Mouse (Mus musculus) stomach, embryonic 16.5 days (tissue): Measurements from ENCODE around the gene Wif1. TPM values are rescaled to one million over a fixed set of nuclear protein-coding genes. Genes with fewer than 3 reads are reported as not detected.
A peak's percentile ranks its signal among the peaks of the same experiment; 100 is the strongest.

Experiments
- ATAC-seq: fragments of 200-750 bp; cut with Nextera tagmentation; 2 replicates; pipeline ENCODE4 v1.8.0; 2017; ENCODE audit warnings: moderate number of reproducible peaks, moderate TSS enrichment; ENCODE audit not compliant: insufficient read depth, low FRiP score
- H3K27ac ChIP-seq: fragments of 300-500 bp; sonication (generic); 2 replicates; pipeline ENCODE4 v1.5.1; 2014; ENCODE audit warnings: low read length
- H3K27me3 ChIP-seq: fragments of 300-500 bp; sonication (generic); 2 replicates; pipeline ENCODE4 v1.6.1; 2014; ENCODE audit warnings: low read length, control low read depth, mixed read lengths; ENCODE audit not compliant: control insufficient read depth, insufficient read depth
- H3K36me3 ChIP-seq: fragments of 300-500 bp; sonication (generic); 2 replicates; pipeline ENCODE4 v1.6.1; 2014; ENCODE audit warnings: low read length; ENCODE audit not compliant: control insufficient read depth, insufficient read depth
- H3K4me1 ChIP-seq: fragments of 300-500 bp; sonication (generic); 2 replicates; pipeline ENCODE4 v1.6.1; 2014; ENCODE audit warnings: low read length, control low read depth, mixed read lengths; ENCODE audit not compliant: control insufficient read depth, insufficient read depth
- H3K4me2 ChIP-seq: fragments of 300-500 bp; sonication (generic); 2 replicates; pipeline ENCODE4 v1.6.1; 2014; ENCODE audit warnings: low read depth, low read length, mixed read lengths
- H3K4me3 ChIP-seq: fragments of 300-500 bp; sonication (generic); replicated peaks from 2 replicates; pipeline ENCODE4 v1.5.1; 2014; ENCODE audit warnings: mild to moderate bottlenecking, low read length
- H3K9ac ChIP-seq: fragments of 300-500 bp; sonication (generic); 2 replicates; pipeline ENCODE4 v1.6.1; 2014; ENCODE audit warnings: low read length
- H3K9me3 ChIP-seq: fragments of 300-500 bp; sonication (generic); replicated peaks from 2 replicates; pipeline ENCODE4 v1.6.1; 2016; ENCODE audit warnings: low read length, control low read depth; ENCODE audit not compliant: control insufficient read depth
- whole genome bisulfite sequencing: fragments of 180-500 bp; shearing (Covaris S2); extraction: QIAGEN DNeasy Blood & Tissue Kit; methylation state at CpG from one replicate; pipeline ENCODE4 v1.1.7; 2014; 5-methylcytosine and 5-hydroxymethylcytosine counted together
- polyA plus RNA-seq: library from polyadenylated mRNA; unstranded; fragments of >200 nt; fragmentation: Nextera tagmentation; extraction: Ambion mirVana; gene quantifications from 2 replicates; pipeline ENCODE4 v1.2.1, GENCODE M21; 2015

Gene Wif1
- polyA plus RNA-seq, 1 experiment from 2014 or later: 1.6 TPM

DNA sequence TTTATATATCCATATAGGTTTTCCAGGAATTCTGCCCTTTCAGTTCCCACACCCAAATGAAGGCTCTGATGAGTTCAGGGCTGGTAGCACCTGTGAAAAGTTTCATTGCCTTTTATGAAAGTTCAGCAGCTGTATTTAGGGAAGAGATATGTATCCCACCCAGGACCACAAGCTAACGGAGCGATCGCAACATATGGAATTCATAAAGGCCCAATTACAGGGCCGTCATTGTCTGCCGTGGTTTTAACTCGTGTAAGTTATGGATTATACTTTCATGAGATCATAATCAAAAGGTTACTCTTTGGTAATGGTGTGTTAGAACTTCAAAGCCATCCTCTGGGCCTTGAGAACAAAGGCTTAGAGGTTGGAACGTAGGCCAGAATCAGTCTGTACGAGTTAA, 28.9 kb downstream of the Wif1 start:
- Histone ChIP-seq H3K9ac (no peak overlapping the region), H3K4me3 (no peak overlapping the region), H3K27me3 (no peaks in the 10 kb centered on the region), H3K4me2 (no peak overlapping the region), H3K4me1 (0 out of 2 replicates have a peak, but pooled peaks cover 3% of the 10 kb centered on the region), H3K36me3 (no peaks in the 10 kb centered on the region), H3K27ac (no peak overlapping the region), H3K9me3 (no peaks in the 10 kb centered on the region)
- 69% methylated on average over 8 of the region's 8 CpGs for WGBS
- ATAC-seq: no peak

DNA sequence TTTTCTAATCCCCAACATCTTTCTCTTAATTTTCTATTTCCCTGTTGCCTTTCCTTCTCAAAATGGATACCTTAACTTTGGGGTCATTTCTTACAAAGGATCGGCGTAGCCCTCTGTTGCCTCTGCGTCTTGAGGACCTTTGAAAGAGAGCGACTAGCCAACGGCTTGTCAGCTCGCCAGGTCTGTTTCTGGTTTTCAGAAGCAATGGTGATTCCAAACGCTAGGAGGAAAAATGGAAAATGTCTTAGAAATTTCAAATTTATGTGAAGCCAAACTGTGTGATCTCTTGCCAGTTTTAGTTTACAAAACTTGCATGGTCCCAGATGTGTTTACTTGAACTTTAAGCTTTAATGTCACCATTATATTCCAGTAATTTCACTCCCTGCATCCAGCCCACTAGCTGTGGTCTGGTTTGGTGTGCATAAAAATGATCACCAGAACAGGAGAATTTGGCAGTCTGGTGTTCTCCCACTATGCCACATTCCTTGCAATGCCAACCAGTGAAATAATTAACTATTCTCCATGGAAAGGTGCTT, 33.7 kb downstream of the Wif1 start:
- Histone ChIP-seq H3K9ac (no peak overlapping the region), H3K4me2 (no peak overlapping the region), H3K4me1 (no peaks in the 10 kb centered on the region), H3K9me3 (no peaks in the 10 kb centered on the region), H3K36me3 (no peaks in the 10 kb centered on the region), H3K4me3 (no peak overlapping the region), H3K27me3 (no peaks in the 10 kb centered on the region; the same call in 1 of the 2 replicates), H3K27ac (no peak overlapping the region)
- no peak for ATAC-seq
- WGBS: 64% methylated on average over 7 of the region's 7 CpGs

DNA sequence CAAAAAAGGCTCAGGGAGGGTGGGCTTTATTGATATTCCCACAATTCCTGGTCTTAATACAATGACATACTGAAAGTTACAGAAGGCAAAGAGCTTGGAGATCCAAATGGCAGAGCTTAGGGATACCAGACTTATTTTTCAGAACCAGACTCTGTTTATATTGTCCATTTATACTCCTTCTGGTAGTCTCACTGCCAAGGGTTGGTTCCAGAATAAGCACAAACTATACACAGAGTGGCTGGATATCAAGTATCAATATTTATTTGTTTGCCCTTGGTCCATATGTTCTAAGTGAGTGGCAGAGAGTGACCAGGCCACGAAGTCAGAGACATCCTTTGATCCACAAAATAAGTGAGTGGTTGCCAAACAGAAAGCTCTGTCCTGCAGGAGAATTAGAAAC, 34.2 kb downstream of the Wif1 start:
- 51% methylated on average over 1 of the region's 1 CpGs for WGBS

DNA sequence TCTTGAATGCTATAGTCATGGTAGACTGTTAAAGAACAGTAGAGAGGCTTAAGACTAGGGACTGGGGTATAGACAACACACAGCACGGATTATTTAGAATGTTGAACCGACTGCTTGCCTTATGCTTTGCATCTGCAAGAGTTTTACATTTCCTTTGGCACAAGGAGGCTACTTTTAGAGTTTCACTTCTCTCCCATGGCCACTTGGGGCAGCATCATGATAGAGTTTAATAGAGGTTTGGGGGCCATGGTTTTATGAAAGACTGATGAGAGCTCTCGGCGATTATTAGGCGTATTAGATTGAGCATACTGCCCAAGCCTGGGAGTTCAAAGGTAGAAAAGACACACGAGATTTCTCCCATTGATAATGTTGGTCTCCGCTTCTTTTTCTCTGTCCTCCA, 37.0 kb downstream of the Wif1 start:
- Histone ChIP-seq H3K36me3 (no peaks in the 10 kb centered on the region), H3K9ac (no peak overlapping the region), H3K4me2 (no peak overlapping the region), H3K4me1 (no peaks in the 10 kb centered on the region), H3K27me3 (peaks cover 4% of the 10 kb centered on the region), H3K9me3 (no peaks in the 10 kb centered on the region), H3K27ac (no peak overlapping the region), H3K4me3 (no peak overlapping the region)
- 62% methylated on average over 7 of the region's 7 CpGs for WGBS
- no peak for ATAC-seq

More for the DNA sequence above, 34.2 kb downstream of the Wif1 start:
- Histone ChIP-seq H3K4me3 (no peak overlapping the region), H3K4me1 (no peaks in the 10 kb centered on the region), H3K4me2 (no peak overlapping the region), H3K27ac (no peak overlapping the region), H3K36me3 (no peaks in the 10 kb centered on the region), H3K9ac (no peak overlapping the region), H3K9me3 (no peaks in the 10 kb centered on the region), H3K27me3 (no peaks in the 10 kb centered on the region; the same call in 1 of the 2 replicates)
- ATAC-seq: no peak

DNA sequence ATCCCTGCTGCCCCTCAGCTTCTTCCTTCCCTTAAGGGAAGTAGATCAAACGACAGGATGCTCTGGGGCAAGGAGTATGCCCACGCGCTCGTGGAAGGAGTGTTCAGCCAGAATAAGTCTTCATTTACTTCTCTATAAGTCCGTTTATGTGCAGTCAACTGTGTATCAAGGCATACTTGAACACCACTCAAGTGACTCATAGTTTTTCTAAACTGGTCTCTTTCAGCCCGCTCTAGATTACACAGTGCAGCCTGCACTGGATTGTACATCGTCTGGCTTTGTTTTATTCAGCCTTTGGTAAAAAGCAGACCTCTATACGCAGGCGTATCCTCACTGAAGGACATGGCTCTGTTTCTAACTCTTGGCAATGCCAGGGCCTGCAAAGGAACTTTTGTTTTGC, 46.7 kb downstream of the Wif1 start:
- Histone ChIP-seq H3K4me3 (no peak overlapping the region), H3K27ac (no peak overlapping the region), H3K27me3 (no peaks in the 10 kb centered on the region), H3K9me3 (0 out of 2 replicates have a peak, but pooled peaks cover 4% of the 10 kb centered on the region), H3K36me3 (no peaks in the 10 kb centered on the region), H3K4me1 (no peaks in the 10 kb centered on the region), H3K9ac (no peak overlapping the region), H3K4me2 (no peak overlapping the region)
- no peak for ATAC-seq
- 74% methylated on average over 9 of the region's 9 CpGs for WGBS

DNA sequence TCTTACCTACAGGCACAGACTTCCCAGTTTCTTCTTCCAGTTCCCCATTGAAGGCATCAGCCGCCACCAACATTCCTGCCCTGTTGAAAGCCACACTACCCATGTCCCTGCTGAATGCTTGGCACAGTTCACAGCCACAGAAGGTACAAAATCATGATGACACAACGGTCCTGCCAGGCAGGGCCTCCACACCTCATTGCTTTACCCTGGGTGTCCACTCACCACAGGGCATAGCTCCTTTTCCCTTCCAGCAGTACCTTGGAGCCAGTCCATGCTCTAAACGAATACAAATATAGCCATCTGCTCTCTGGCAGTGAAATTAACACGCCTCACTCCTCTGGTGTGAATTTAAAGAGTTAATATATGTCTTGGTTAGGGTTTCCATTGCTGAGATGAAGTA, 49.1 kb downstream of the Wif1 start:
- H3K9me3 ChIP-seq: no peaks in the 10 kb centered on the region
- ATAC-seq: no peak
- no peak overlapping the region for H3K9ac ChIP-seq
- H3K4me2 ChIP-seq: no peak overlapping the region
- H3K4me3 ChIP-seq: no peak overlapping the region
- 87% methylated on average over 4 of the region's 4 CpGs for WGBS
- no peak overlapping the region for H3K27ac ChIP-seq
- no peaks in the 10 kb centered on the region for H3K4me1 ChIP-seq
- no peaks in the 10 kb centered on the region for H3K36me3 ChIP-seq
- H3K27me3 ChIP-seq: no peaks in the 10 kb centered on the region

DNA sequence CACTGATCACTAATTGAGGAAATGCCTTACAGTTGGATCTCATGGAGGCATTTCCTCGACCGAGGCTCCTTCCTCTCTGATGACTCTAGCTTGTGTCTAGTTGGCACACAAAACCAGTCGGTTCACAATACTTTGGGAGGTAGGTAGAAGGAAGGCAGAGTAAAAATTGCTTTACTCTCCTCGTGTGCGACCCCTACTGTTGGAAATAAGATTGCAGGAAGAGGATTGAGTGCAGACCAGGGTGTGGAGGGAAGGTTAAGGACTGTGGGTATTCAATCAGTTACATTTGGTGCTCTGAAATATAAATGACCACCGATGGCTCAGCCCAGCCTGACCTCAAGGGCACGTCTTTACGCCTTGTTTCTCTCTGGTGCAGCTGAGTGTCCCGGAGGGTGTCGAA, 49.8 kb downstream of the Wif1 start:
- Histone ChIP-seq H3K9ac (no peak overlapping the region), H3K4me2 (no peak overlapping the region), H3K27ac (no peak overlapping the region), H3K27me3 (no peaks in the 10 kb centered on the region), H3K36me3 (no peaks in the 10 kb centered on the region), H3K9me3 (no peaks in the 10 kb centered on the region), H3K4me3 (no peak overlapping the region), H3K4me1 (no peaks in the 10 kb centered on the region)
- no peak for ATAC-seq
- WGBS: 63% methylated on average over 10 of the region's 10 CpGs

DNA sequence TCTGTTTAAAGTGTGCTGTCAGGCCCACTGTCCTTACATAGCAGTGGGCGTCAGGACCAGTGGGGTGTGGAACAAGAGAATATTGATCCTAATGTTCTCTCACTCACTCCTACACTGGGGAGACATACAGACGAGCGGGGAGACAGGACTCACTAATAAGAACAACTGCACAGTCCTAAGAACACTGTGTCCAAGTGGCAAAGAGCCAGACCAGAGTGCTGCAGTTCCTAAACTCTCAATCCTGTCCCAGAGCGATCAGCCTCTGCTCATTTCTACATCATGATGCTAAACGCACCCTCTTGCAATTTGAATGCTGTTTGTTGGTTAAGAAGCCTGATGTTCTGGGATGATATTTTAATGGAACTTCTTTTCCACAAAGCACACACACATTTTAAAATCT, 54.9 kb downstream of the Wif1 start:
- Histone ChIP-seq H3K9ac (no peak overlapping the region), H3K4me2 (no peak overlapping the region), H3K27me3 (no peaks in the 10 kb centered on the region), H3K27ac (no peak overlapping the region), H3K4me1 (no peaks in the 10 kb centered on the region; the same call in 1 of the 2 replicates), H3K36me3 (no peaks in the 10 kb centered on the region), H3K4me3 (no peak overlapping the region), H3K9me3 (no peaks in the 10 kb centered on the region)
- ATAC-seq: no peak
- WGBS: 66% methylated on average over 5 of the region's 5 CpGs

DNA sequence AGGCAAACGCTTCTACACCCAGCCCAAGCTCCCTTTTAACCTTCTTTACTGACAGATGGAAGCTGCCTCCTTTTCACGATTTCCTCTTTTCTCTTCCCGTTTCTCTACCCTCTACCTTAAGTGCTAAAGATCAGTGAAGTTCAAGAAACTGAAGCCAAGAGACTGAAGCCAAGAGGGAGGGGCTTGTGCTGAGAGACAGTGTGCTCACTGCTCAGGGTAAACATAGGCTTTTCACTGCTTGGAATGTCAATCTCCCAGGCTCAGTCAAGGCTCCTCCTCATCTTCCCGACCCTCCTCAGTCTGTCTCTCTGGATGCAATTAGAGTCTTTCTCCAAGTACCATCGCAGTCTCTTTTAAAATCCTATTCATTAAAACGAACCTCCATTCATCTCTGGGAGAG, 55.6 kb downstream of the Wif1 start:
- no peak for ATAC-seq
- WGBS: 3% methylated on average over 6 of the region's 6 CpGs

More for the DNA sequence above, 55.6 kb downstream of the Wif1 start:
- H3K4me1 ChIP-seq: no peaks in the 10 kb centered on the region; the same call in 1 of the 2 replicates
- no peak overlapping the region for H3K9ac ChIP-seq
- no peaks in the 10 kb centered on the region for H3K36me3 ChIP-seq
- H3K27ac ChIP-seq: no peak overlapping the region
- peak overlapping the region; percentile 39 for H3K4me2 ChIP-seq
- 0 out of 2 replicates have a peak overlapping the region, but pooled peaks have one; percentile 4 for H3K4me3 ChIP-seq
- no peaks in the 10 kb centered on the region for H3K27me3 ChIP-seq
- H3K9me3 ChIP-seq: no peaks in the 10 kb centered on the region
